18 mouse cellular contexts compared by ENCODE assay signal in genomic region chr5:113476816-113477215, GRCm38 (mm10). TPM values are rescaled to one million over a fixed set of nuclear protein-coding genes. Genes with fewer than 3 reads are reported as not detected.
A peak's percentile ranks its signal among the peaks of the same experiment; 100 is the strongest.
DNase-seq lines count a peak whose midpoint lies in the region; ATAC-seq lines count a peak whose summit lies in the region.
"Had no signal": no experiment of that assay in that cellular context is flagged by ENCODE, and none has a peak within 500 bp of the region (broad histone marks: within the 10 kb centered on the region; RNA-seq: fewer than 3 reads in every experiment).

No protein-coding gene starts in this region.

- no peak for DNase-seq in heart, postnatal 14 days
- DNase-seq in kidney, postnatal 14 days: peak; percentile 9
- no peak for DNase-seq in kidney, adult 8-10 months
- peak; percentile 46 for DNase-seq in ZHBTc4 (ENCODE audit: low read depth, low spot score)
- DNase-seq in mesoderm, embryonic 11.5 days (ENCODE audit: low read depth, low spot score): peak; percentile 36
- no peak for DNase-seq in testis, postnatal 10 days (ENCODE audit: low spot score)
- no peak for DNase-seq in thymus, postnatal 36 days
- DNase-seq: adrenal gland, adult 8-10 months; cerebellum, adult 9-10 months; embryo, embryonic 11 days; right cerebral cortex, postnatal 25 days; thymus, postnatal 14 days had no signal

- H3K9ac ChIP-seq in heart, embryonic 13.5 days: peak overlapping the region; percentile 57
- H3K9ac ChIP-seq: midbrain, embryonic 12.5 days had no signal

- peaks cover 5% of the 10 kb centered on the region; the same call in 1 of the 2 replicates for H3K27me3 ChIP-seq in heart, embryonic 13.5 days (replicated peaks)
- H3K27me3 ChIP-seq: midbrain, embryonic 12.5 days had no signal

- ATAC-seq in heart, embryonic 13.5 days (ENCODE audit: extremely low read depth, insufficient number of reproducible peaks, low FRiP score, low TSS enrichment): no peak; the same call in 1 of the 2 replicates
- ATAC-seq: CD4-positive, CD25-positive, alpha-beta regulatory T cell, adult 4 months had no signal

- intact Hi-C loops in heart, postnatal 14 days (cut with DNase I): loop anchor here (10.0 kb wide), 1 partner anchor 338 kb away; no protein-coding TSS in a partner anchor

- peak overlapping the region; percentile 81 for H3K27ac ChIP-seq in heart, embryonic 13.5 days (replicated peaks)
- H3K27ac ChIP-seq: layer of hippocampus, adult 2 months; left cerebral cortex, adult 2 months; midbrain, embryonic 12.5 days had no signal

- H3K4me3 ChIP-seq in heart, embryonic 13.5 days: no peak overlapping the region
- H3K4me3 ChIP-seq: layer of hippocampus, adult 2 months; left cerebral cortex, adult 2 months; midbrain, embryonic 12.5 days had no signal

- H3K9me3 ChIP-seq in heart, embryonic 13.5 days: no peaks in the 10 kb centered on the region
- H3K9me3 ChIP-seq: midbrain, embryonic 12.5 days had no signal

- H3K36me3 ChIP-seq in heart, embryonic 13.5 days: no peaks in the 10 kb centered on the region
- H3K36me3 ChIP-seq: midbrain, embryonic 12.5 days had no signal

- 8% methylated on average over 6 of the region's 6 CpGs for WGBS in heart, embryonic 13.5 days

- peaks cover 23% of the 10 kb centered on the region for H3K4me1 ChIP-seq in heart, embryonic 13.5 days

- no peak overlapping the region for H3K4me2 ChIP-seq in heart, embryonic 13.5 days
- H3K4me2 ChIP-seq: midbrain, embryonic 12.5 days had no signal

RNA-seq across cellular contexts. Expression of gene Wscd2, which starts 13.3 kb away (rescaled TPM):
- 3.8 and 4.0 TPM in 2 replicates for polyA plus RNA-seq in heart, embryonic 13.5 days (2015; fragmentation: Nextera tagmentation; extraction: Ambion mirVana)
- under 1 TPM; 0.36 to 0.49 TPM for total RNA-seq in heart, postnatal 14 days (2021)
- total RNA-seq: granulocyte monocyte progenitor cell, adult 5-6 weeks had no signal

Comparison
In these comparisons a context has a peak if more than half of its experiments do, and no peak if none do; other contexts are left out.
1. DNase-seq: peak in kidney, postnatal 14 days (single experiment), ZHBTc4 (single experiment) and mesoderm, embryonic 11.5 days (single experiment); none in heart, postnatal 14 days (0 of 2), kidney, adult 8-10 months (0 of 2), testis, postnatal 10 days (single experiment) and thymus, postnatal 36 days (0 of 2).